Mouse (Mus musculus) ES-E14 (cell line): ENCODE measurements around the gene Shisal2a. TPM values are rescaled to one million over a fixed set of nuclear protein-coding genes. Genes with fewer than 3 reads are reported as not detected.

Source experiments
- DNase-seq: peaks from one replicate; pipeline ENCODE4 v3.0.0-alpha.2; 2013; ENCODE audit warnings: low read depth, low spot score
- H3K27ac ChIP-seq: 2 replicates; pipeline ENCODE4 v1.5.1; 2012; ENCODE audit warnings: low read depth, mild to moderate bottlenecking, low read length, moderate library complexity, mixed read lengths; ENCODE audit not compliant: poor library complexity, insufficient read depth, severe bottlenecking
- H3K36me3 ChIP-seq: 2 replicates; pipeline ENCODE4 v1.6.1; 2012; ENCODE audit warnings: mild to moderate bottlenecking, low read length, moderate library complexity, mixed read lengths; ENCODE audit not compliant: control insufficient read depth, poor library complexity, insufficient read depth, severe bottlenecking
- H3K4me1 ChIP-seq, 2 experiments: fragments of 150-350 bp in 1 of 2; sonication (generic) in 1 of 2; 2 replicates each; pipeline ENCODE4 v1.6.1; 2012; ENCODE audit warnings: low read length in 2 of 2, mild to moderate bottlenecking in 1 of 2, mixed read lengths in 1 of 2; ENCODE audit not compliant: control insufficient read depth in 2 of 2, insufficient read depth in 2 of 2, poor library complexity in 1 of 2
- H3K4me3 ChIP-seq, 2 experiments: fragments of 150-350 bp in 1 of 2; sonication (generic) in 1 of 2; 2 replicates each; pipeline ENCODE4 v1.5.1; 2012; ENCODE audit warnings: low read length in 2 of 2, low read depth in 1 of 2, mild to moderate bottlenecking in 1 of 2, mixed read lengths in 1 of 2; ENCODE audit not compliant: insufficient read depth in 1 of 2, poor library complexity in 1 of 2, severe bottlenecking in 1 of 2
- H3K9ac ChIP-seq: 2 replicates; pipeline ENCODE4 v1.6.1; 2012; ENCODE audit warnings: low read depth, mild to moderate bottlenecking, low read length, mixed read lengths; ENCODE audit not compliant: poor library complexity, insufficient read depth, severe bottlenecking
- H3K9me3 ChIP-seq: fragments of 150-350 bp; sonication (generic); 2 replicates; pipeline ENCODE4 v1.6.1; 2012; ENCODE audit warnings: low read depth, mild to moderate bottlenecking, low read length; ENCODE audit not compliant: control insufficient read depth, insufficient read depth
- CHD2 ChIP-seq: IDR thresholded peaks from 2 replicates; pipeline ENCODE4 v1.6.1; 2014; ENCODE audit warnings: mild to moderate bottlenecking, low read depth, low read length, inconsistent platforms
- HCFC1 ChIP-seq: IDR thresholded peaks from 2 replicates; pipeline ENCODE4 v1.6.1; 2012; ENCODE audit warnings: low read length, inconsistent platforms, borderline replicate concordance; ENCODE audit not compliant: insufficient read depth
- MAFK ChIP-seq: IDR thresholded peaks from 2 replicates; pipeline ENCODE4 v1.6.1; 2014; ENCODE audit warnings: mild to moderate bottlenecking, low read depth, low read length, inconsistent platforms; ENCODE audit not compliant: insufficient read depth
- ZC3H11A ChIP-seq: IDR thresholded peaks from 2 replicates; pipeline ENCODE4 v1.6.1; 2012; ENCODE audit warnings: low read depth, mild to moderate bottlenecking, inconsistent platforms, low read length, borderline replicate concordance
- ZNF384 ChIP-seq: IDR thresholded peaks from 2 replicates; pipeline ENCODE4 v1.6.1; 2012; ENCODE audit warnings: low read depth, low read length, inconsistent platforms
- in situ Hi-C, 2 experiments: fragments of 600-800 bp; cut with MboI; formaldehyde crosslinking; loops; one replicate each; pipeline ENCODE4 v1.15.1; 2025; ENCODE audit warnings: low sequenced_read_pairs in 2 of 2, inconsistent platforms in 1 of 2; ENCODE audit not compliant: unreplicated experiment in 2 of 2
- total RNA-seq: library from RNA; depleted of rRNA; stranded (reverse); fragments of 300-350 nt; gene quantifications from 2 replicates; pipeline ENCODE4 v1.2.3, GENCODE M21; 2012

The Shisal2a gene
- total RNA-seq, 1 experiment: 1.5 TPM

- in situ Hi-C loops: no loop called here
- DNase-seq: no peak
- Histone ChIP-seq H3K9me3 (no peaks in the 10 kb centered on the region), H3K27ac (no peak overlapping the region), H3K9ac (no peak overlapping the region), H3K36me3 (no peaks in the 10 kb centered on the region), H3K4me3 (no peak overlapping the region), H3K4me1 (no peaks in the 10 kb centered on the region)
- no peak for TF ChIP-seq MAFK
- no peak for TF ChIP-seq ZC3H11A
- TF ChIP-seq ZNF384: no peak
- no peak for TF ChIP-seq CHD2
- TF ChIP-seq HCFC1: no peak
Measured at GRCm38 (mm10) chr4:108427719-108428340, 44.7 kb upstream of the Shisal2a start.

- no peak overlapping the region for H3K27ac ChIP-seq
- no peak for TF ChIP-seq HCFC1
- TF ChIP-seq CHD2: no peak
- TF ChIP-seq ZNF384: no peak
- TF ChIP-seq ZC3H11A: no peak
- TF ChIP-seq MAFK: no peak
- in situ Hi-C loops: no loop called here
- no peaks in the 10 kb centered on the region for H3K36me3 ChIP-seq
- no peak overlapping the region for H3K4me3 ChIP-seq
- no peak overlapping the region for H3K9ac ChIP-seq
- no peaks in the 10 kb centered on the region for H3K4me1 ChIP-seq
- no peak for DNase-seq
- H3K9me3 ChIP-seq: no peaks in the 10 kb centered on the region
Measured at GRCm38 (mm10) chr4:108424587-108424986, 41.4 kb upstream of the Shisal2a start.

GRCm38 (mm10) chr4:108407621-108408020 is 24.5 kb upstream of the Shisal2a start:
- no peaks in the 10 kb centered on the region for H3K9me3 ChIP-seq
- no peak overlapping the region for H3K27ac ChIP-seq
- H3K4me1 ChIP-seq: peaks cover 4 to 9% of the 10 kb centered on the region in 2 experiments; a peak in 3 of 4 replicates
- no peak overlapping the region for H3K9ac ChIP-seq
- no peak for TF ChIP-seq HCFC1
- TF ChIP-seq ZNF384: no peak
- TF ChIP-seq CHD2: no peak
- no peak for TF ChIP-seq ZC3H11A
- no peak for TF ChIP-seq MAFK
- in situ Hi-C loops: no loop called here
- no peak for DNase-seq
- H3K4me3 ChIP-seq: no peak overlapping the region
- H3K36me3 ChIP-seq: no peaks in the 10 kb centered on the region; the same call in 1 of the 2 replicates

GRCm38 (mm10) chr4:108406861-108407401 is 23.8 kb upstream of the Shisal2a start, which contains the start of gene Gpx7:
Gene Gpx7, minus strand, starts transcription at chr4:108406961.
- H3K4me3 ChIP-seq: peak within 1 kb of the TSS; percentile 66 to 72
- no peak for TF ChIP-seq HCFC1
- TF ChIP-seq CHD2: no peak
- TF ChIP-seq ZC3H11A: no peak
- TF ChIP-seq MAFK: no peak
- TF ChIP-seq ZNF384: no peak
- in situ Hi-C loops: no loop called here
- H3K27ac ChIP-seq: no peak within 1 kb of the TSS
- H3K36me3 ChIP-seq: no peaks in the 10 kb centered on the region; the same call in 1 of the 2 replicates
- H3K9ac ChIP-seq: peak within 1 kb of the TSS; percentile 69
- DNase-seq: no peak
- peaks cover 4 to 9% of the 10 kb centered on the region in 2 experiments; a peak in 3 of 4 replicates for H3K4me1 ChIP-seq
- H3K9me3 ChIP-seq: no peaks in the 10 kb centered on the region
